Mouse (Mus musculus) T-helper 2 cell (primary cell): ENCODE results near the gene Crhr2.

Source experiments
- in situ Hi-C: fragments of 300-600 bp; cut with MboI, MseI; formaldehyde crosslinking; loops from one replicate; pipeline ENCODE4 v1.15.1; 2025; ENCODE audit warnings: high pct_unique_total_duplicates

The Crhr2 gene

GRCm38 (mm10) chr6:55045326-55045725, 87.5 kb downstream of the Crhr2 start:
- in situ Hi-C loops = no loop called here

- in situ Hi-C loops = no loop called here
Observed at GRCm38 (mm10) chr6:55044542-55044941, 88.3 kb downstream of the Crhr2 start.

GRCm38 (mm10) chr6:55043206-55043605, 89.6 kb downstream of the Crhr2 start:
- in situ Hi-C loops = no loop called here
